Comparison of ENCODE assay signal across 40 mouse cellular contexts in the genomic region with DNA sequence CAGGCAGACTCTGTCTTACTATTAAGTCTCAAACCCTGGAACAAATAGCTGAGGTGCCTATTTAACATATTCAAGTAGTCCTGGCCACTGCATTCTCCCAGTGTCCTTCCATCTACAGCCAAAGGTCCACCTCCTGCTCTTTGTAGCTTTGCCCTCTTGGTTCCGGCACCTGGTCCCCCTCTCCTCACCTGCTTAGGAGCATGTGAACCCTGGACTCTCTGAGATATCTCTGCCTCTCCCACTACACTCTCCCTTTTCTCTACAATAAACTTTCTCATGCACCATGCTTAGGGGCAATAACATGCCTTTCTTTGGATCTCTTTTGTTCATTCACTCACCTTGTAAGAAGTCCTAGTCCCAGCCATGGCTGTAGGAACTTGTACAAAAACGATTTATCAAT. TPM values are rescaled to one million over a fixed set of nuclear protein-coding genes. Genes with fewer than 3 reads are reported as not detected.
"Had no signal": no experiment of that assay in that cellular context is flagged by ENCODE, and none has a peak within 500 bp of the region (broad histone marks: within the 10 kb centered on the region; RNA-seq: fewer than 3 reads in every experiment).

No protein-coding gene starts in this region.

- H3K4me2 ChIP-seq: heart, embryonic 13.5 days; heart, embryonic 15.5 days; hindbrain, embryonic 12.5 days; hindbrain, embryonic 14.5 days; kidney, embryonic 15.5 days; limb, embryonic 13.5 days; limb, embryonic 15.5 days; liver, embryonic 12.5 days had no signal

- H3K36me3 ChIP-seq: heart, embryonic 10.5 days; heart, embryonic 13.5 days; heart, embryonic 15.5 days; hindbrain, embryonic 10.5 days; hindbrain, embryonic 12.5 days; kidney, embryonic 15.5 days; limb, embryonic 13.5 days; limb, embryonic 15.5 days; liver, embryonic 12.5 days had no signal

- H3K9ac ChIP-seq: heart, embryonic 13.5 days; heart, embryonic 15.5 days; hindbrain, embryonic 12.5 days; hindbrain, embryonic 14.5 days; kidney, embryonic 15.5 days; limb, embryonic 13.5 days; limb, embryonic 15.5 days; liver, embryonic 12.5 days had no signal

- DNase-seq: gastrocnemius, postnatal 14 days; gastrocnemius, postnatal 36 days; heart, adult 18-20 months; heart, postnatal 14 days; heart, postnatal 36 days; kidney, adult 11 months; kidney, adult 2 months; kidney, adult 9 months; kidney, postnatal 14 days; kidney, postnatal 36 days; layer of hippocampus, adult 9-11 months; layer of hippocampus, postnatal 36 days; left cerebral cortex, postnatal 4 days had no signal

- H3K27ac ChIP-seq: heart, embryonic 10.5 days; heart, embryonic 13.5 days; heart, embryonic 15.5 days; hindbrain, embryonic 10.5 days; hindbrain, embryonic 12.5 days; hindbrain, embryonic 14.5 days; kidney, embryonic 15.5 days; kidney, postnatal 0 days; limb, embryonic 13.5 days; limb, embryonic 15.5 days; liver, embryonic 12.5 days had no signal

- H3K27me3 ChIP-seq: heart, embryonic 13.5 days; heart, embryonic 15.5 days; hindbrain, embryonic 12.5 days; kidney, embryonic 15.5 days; limb, embryonic 13.5 days; limb, embryonic 15.5 days; liver, embryonic 12.5 days had no signal

- H3K4me1 ChIP-seq: heart, embryonic 10.5 days; heart, embryonic 15.5 days; hindbrain, embryonic 10.5 days; hindbrain, embryonic 12.5 days; kidney, embryonic 15.5 days; limb, embryonic 13.5 days; limb, embryonic 15.5 days; liver, embryonic 12.5 days had no signal

- H3K9me3 ChIP-seq: heart, embryonic 10.5 days; heart, embryonic 13.5 days; heart, embryonic 15.5 days; hindbrain, embryonic 10.5 days; hindbrain, embryonic 12.5 days; kidney, embryonic 15.5 days; limb, embryonic 13.5 days; limb, embryonic 15.5 days; liver, embryonic 12.5 days had no signal

- ATAC-seq: hindbrain, embryonic 16.5 days; inflammation-experienced regulatory T-cells, adult 6 months; liver, embryonic 12.5 days had no signal

- H3K4me3 ChIP-seq: heart, embryonic 10.5 days; heart, embryonic 13.5 days; heart, embryonic 15.5 days; hindbrain, embryonic 10.5 days; hindbrain, embryonic 12.5 days; kidney, embryonic 15.5 days; limb, embryonic 13.5 days; limb, embryonic 15.5 days; liver, embryonic 12.5 days had no signal

RNA-seq across cellular contexts. Expression of a gene that starts 13.1 kb away (rescaled TPM):
- total RNA-seq: gastrocnemius, adult 18-20 months; gastrocnemius, adult 8-10 months; gastrocnemius, postnatal 14 days; gastrocnemius, postnatal 36 days; heart, adult 18-20 months; heart, adult 8-10 months; heart, postnatal 14 days; heart, postnatal 36 days; layer of hippocampus, adult 18-20 months; layer of hippocampus, postnatal 14 days; layer of hippocampus, postnatal 36 days; left cerebral cortex, adult 18-20 months; left cerebral cortex, postnatal 10 days; left cerebral cortex, postnatal 25 days; left cerebral cortex, postnatal 4 days had no signal
- polyA plus RNA-seq: heart, embryonic 10.5 days; heart, embryonic 15.5 days; heart, postnatal 0 days; hindbrain, embryonic 10.5 days; hindbrain, embryonic 12.5 days; hindbrain, embryonic 14.5 days; hindbrain, embryonic 16.5 days; inflammation-experienced regulatory T-cells, adult 6 months; large intestine, adult 2 months; limb, embryonic 11.5 days; limb, embryonic 13.5 days had no signal

RNA-seq across cellular contexts. Expression of a gene that starts 26.7 kb away (rescaled TPM):
- total RNA-seq: gastrocnemius, postnatal 14 days; gastrocnemius, postnatal 36 days; heart, adult 18-20 months; heart, adult 8-10 months; heart, postnatal 14 days; heart, postnatal 36 days; layer of hippocampus, adult 18-20 months; layer of hippocampus, postnatal 14 days; layer of hippocampus, postnatal 36 days; left cerebral cortex, adult 18-20 months; left cerebral cortex, postnatal 25 days had no signal
- polyA plus RNA-seq: heart, embryonic 10.5 days; heart, embryonic 13.5 days; heart, embryonic 15.5 days; heart, postnatal 0 days; hindbrain, embryonic 10.5 days; hindbrain, embryonic 12.5 days; hindbrain, embryonic 14.5 days; limb, embryonic 11.5 days; limb, embryonic 15.5 days had no signal

RNA-seq across cellular contexts. Expression of a gene that starts 59.5 kb away (rescaled TPM):
- total RNA-seq: gastrocnemius, adult 18-20 months; gastrocnemius, adult 8-10 months; gastrocnemius, postnatal 14 days; gastrocnemius, postnatal 36 days; heart, adult 18-20 months; heart, adult 8-10 months; heart, postnatal 14 days; heart, postnatal 36 days; layer of hippocampus, adult 18-20 months; layer of hippocampus, adult 8-10 months; layer of hippocampus, postnatal 14 days; layer of hippocampus, postnatal 36 days; left cerebral cortex, adult 18-20 months; left cerebral cortex, adult 8-10 months; left cerebral cortex, postnatal 10 days; left cerebral cortex, postnatal 25 days; left cerebral cortex, postnatal 4 days had no signal
- polyA plus RNA-seq: gonadal fat pad, adult 2 months; heart, embryonic 10.5 days; heart, embryonic 15.5 days; heart, postnatal 0 days; hindbrain, embryonic 10.5 days; hindbrain, embryonic 12.5 days; hindbrain, embryonic 14.5 days; hindbrain, embryonic 16.5 days; inflammation-experienced regulatory T-cells, adult 6 months; kidney, adult 2 months; kidney, postnatal 0 days; large intestine, adult 2 months; limb, embryonic 11.5 days; limb, embryonic 13.5 days had no signal
